Mouse (Mus musculus) heart, adult 2 months (tissue): ENCODE measurements around the gene Armc8.

Experiments used
- EP300 ChIP-seq: fragments of 200-500 bp; IDR thresholded peaks from 2 replicates; pipeline ENCODE4 v1.6.1; 2011; ENCODE audit warnings: low read depth, low read length, control low read depth; ENCODE audit not compliant: insufficient read depth
- POLR2A ChIP-seq: fragments of 200-500 bp; IDR thresholded peaks from 2 replicates; pipeline ENCODE4 v1.6.1; 2011; ENCODE audit warnings: mild to moderate bottlenecking, low read depth, low read length, control low read depth; ENCODE audit not compliant: insufficient read depth

- no peak for TF ChIP-seq EP300
- no peak for TF ChIP-seq POLR2A
These were observed 335 bp upstream of the Armc8 start for GRCm38 (mm10) chr9:99569071-99569397.
